Mouse (Mus musculus): Measurements from ENCODE around the gene Irak2. TPM values are rescaled to one million over a fixed set of nuclear protein-coding genes. Genes with fewer than 3 reads are reported as not detected.

Irak2 gene
- polyA plus RNA-seq, 1 experiment from 2014 or later, result 1.5 TPM

GRCm38 (mm10) chr6:113651626-113652025, 13.4 kb downstream of the Irak2 start:
- Histone ChIP-seq H3K27me3 (replicated peaks; ENCODE audit: control insufficient read depth, insufficient read depth, low read length) (no peaks in the 10 kb centered on the region), H3K9me3 (ENCODE audit: control insufficient read depth, low read length) (no peaks in the 10 kb centered on the region), H3K27ac (ENCODE audit: low read length) (no peak overlapping the region), H3K4me1 (replicated peaks; ENCODE audit: control insufficient read depth, insufficient read depth, low read length) (no peaks in the 10 kb centered on the region), H3K4me3 (replicated peaks; ENCODE audit: low read length) (no peak overlapping the region), H3K36me3 (ENCODE audit: control insufficient read depth, insufficient read depth) (no peaks in the 10 kb centered on the region), H3K4me2 (ENCODE audit: low read length) (no peak overlapping the region), H3K9ac (replicated peaks; ENCODE audit: low read depth, low read length) (no peak overlapping the region)
- ATAC-seq, result no peak
- 74% methylated on average over 3 of the region's 3 CpGs for WGBS

- Histone ChIP-seq H3K36me3 (ENCODE audit: control insufficient read depth, insufficient read depth) (no peaks in the 10 kb centered on the region), H3K27ac (ENCODE audit: low read length) (no peak overlapping the region), H3K4me2 (ENCODE audit: low read length) (no peak overlapping the region), H3K4me3 (replicated peaks; ENCODE audit: low read length) (no peak overlapping the region), H3K9ac (replicated peaks; ENCODE audit: low read depth, low read length) (no peak overlapping the region), H3K27me3 (replicated peaks; ENCODE audit: control insufficient read depth, insufficient read depth, low read length) (no peaks in the 10 kb centered on the region), H3K4me1 (replicated peaks; ENCODE audit: control insufficient read depth, insufficient read depth, low read length) (no peaks in the 10 kb centered on the region), H3K9me3 (ENCODE audit: control insufficient read depth, low read length) (no peaks in the 10 kb centered on the region)
- 93% methylated on average over 7 of the region's 7 CpGs for WGBS
- no peak for ATAC-seq
These were observed 15.3 kb downstream of the Irak2 start for GRCm38 (mm10) chr6:113653551-113653950.

DNA sequence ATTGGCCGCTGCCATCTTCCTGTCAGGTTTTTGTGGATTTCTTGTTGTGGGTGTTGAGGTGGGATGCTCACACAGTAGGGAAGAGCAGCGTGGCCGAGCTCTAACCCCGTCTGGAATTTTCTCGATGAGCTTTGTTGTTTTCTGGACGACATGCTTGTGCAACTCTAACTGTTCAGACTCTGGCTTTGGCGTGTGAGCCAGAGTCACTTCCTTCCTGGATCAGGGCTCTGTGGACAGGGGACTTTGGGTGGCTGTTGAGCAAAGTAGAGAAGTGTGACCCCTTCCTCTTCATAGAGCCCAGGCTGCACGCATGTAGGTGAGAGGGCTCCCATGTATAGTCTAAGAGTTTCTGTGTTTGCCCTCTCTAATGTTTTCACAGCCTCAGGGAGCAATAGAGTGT, 15.8 kb downstream of the Irak2 start:
- Histone ChIP-seq H3K4me1 (replicated peaks; ENCODE audit: control insufficient read depth, insufficient read depth, low read length) (no peaks in the 10 kb centered on the region), H3K4me2 (ENCODE audit: low read length) (no peak overlapping the region), H3K36me3 (ENCODE audit: control insufficient read depth, insufficient read depth) (no peaks in the 10 kb centered on the region), H3K27ac (ENCODE audit: low read length) (no peak overlapping the region), H3K9me3 (ENCODE audit: control insufficient read depth, low read length) (no peaks in the 10 kb centered on the region), H3K27me3 (replicated peaks; ENCODE audit: control insufficient read depth, insufficient read depth, low read length) (no peaks in the 10 kb centered on the region), H3K9ac (replicated peaks; ENCODE audit: low read depth, low read length) (no peak overlapping the region), H3K4me3 (replicated peaks; ENCODE audit: low read length) (no peak overlapping the region)
- WGBS, result 85% methylated on average over 8 of the region's 8 CpGs
- no peak for ATAC-seq

- no peak overlapping the region for H3K4me3 ChIP-seq (replicated peaks; ENCODE audit: low read length)
- no peaks in the 10 kb centered on the region for H3K27me3 ChIP-seq (replicated peaks; ENCODE audit: control insufficient read depth, insufficient read depth, low read length)
- no peaks in the 10 kb centered on the region for H3K36me3 ChIP-seq (ENCODE audit: control insufficient read depth, insufficient read depth)
- H3K27ac ChIP-seq (ENCODE audit: low read length), result no peak overlapping the region
- no peak for ATAC-seq
- no peaks in the 10 kb centered on the region for H3K4me1 ChIP-seq (replicated peaks; ENCODE audit: control insufficient read depth, insufficient read depth, low read length)
- H3K9me3 ChIP-seq (ENCODE audit: control insufficient read depth, low read length), result no peaks in the 10 kb centered on the region
- H3K4me2 ChIP-seq (ENCODE audit: low read length), result no peak overlapping the region
- 84% methylated on average over 16 of the region's 16 CpGs for WGBS
- no peak overlapping the region for H3K9ac ChIP-seq (replicated peaks; ENCODE audit: low read depth, low read length)
These were observed 16.6 kb downstream of the Irak2 start for GRCm38 (mm10) chr6:113654753-113655397.

- H3K4me3 ChIP-seq (replicated peaks; ENCODE audit: low read length), result no peak overlapping the region
- H3K9me3 ChIP-seq (ENCODE audit: control insufficient read depth, low read length), result no peaks in the 10 kb centered on the region
- no peak overlapping the region for H3K9ac ChIP-seq (replicated peaks; ENCODE audit: low read depth, low read length)
- H3K36me3 ChIP-seq (ENCODE audit: control insufficient read depth, insufficient read depth), result no peaks in the 10 kb centered on the region
- no peak overlapping the region for H3K27ac ChIP-seq (ENCODE audit: low read length)
- H3K4me2 ChIP-seq (ENCODE audit: low read length), result no peak overlapping the region
- WGBS, result 89% methylated on average over 3 of the region's 3 CpGs
- no peak for ATAC-seq
- no peaks in the 10 kb centered on the region for H3K4me1 ChIP-seq (replicated peaks; ENCODE audit: control insufficient read depth, insufficient read depth, low read length)
- no peaks in the 10 kb centered on the region for H3K27me3 ChIP-seq (replicated peaks; ENCODE audit: control insufficient read depth, insufficient read depth, low read length)
These were observed 17.2 kb downstream of the Irak2 start for GRCm38 (mm10) chr6:113655475-113655874.

DNA sequence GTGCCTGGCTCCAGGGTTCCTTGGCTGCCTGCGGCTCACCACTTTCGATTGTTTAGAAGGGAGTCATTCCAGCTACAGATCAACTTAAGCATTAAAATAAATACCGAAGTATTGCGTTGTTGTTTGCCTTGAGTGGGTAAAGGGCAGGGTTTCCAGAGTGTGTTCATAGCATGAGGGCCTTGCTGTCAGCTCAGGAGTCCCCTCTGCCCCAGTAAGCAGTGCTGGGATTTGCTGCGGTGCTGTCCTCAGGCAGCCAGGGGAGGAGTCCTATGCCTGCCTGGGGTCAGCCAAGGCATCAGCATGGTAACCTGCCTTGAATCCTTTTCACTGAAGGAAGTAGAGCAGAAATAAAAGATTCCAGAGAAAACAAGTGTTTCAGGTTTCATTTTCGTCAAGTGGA, 18.6 kb downstream of the Irak2 start:
- Histone ChIP-seq H3K4me3 (replicated peaks; ENCODE audit: low read length) (no peak overlapping the region), H3K27ac (ENCODE audit: low read length) (no peak overlapping the region), H3K4me2 (ENCODE audit: low read length) (no peak overlapping the region), H3K9ac (replicated peaks; ENCODE audit: low read depth, low read length) (no peak overlapping the region), H3K4me1 (replicated peaks; ENCODE audit: control insufficient read depth, insufficient read depth, low read length) (no peaks in the 10 kb centered on the region), H3K27me3 (replicated peaks; ENCODE audit: control insufficient read depth, insufficient read depth, low read length) (no peaks in the 10 kb centered on the region), H3K9me3 (ENCODE audit: control insufficient read depth, low read length) (no peaks in the 10 kb centered on the region), H3K36me3 (ENCODE audit: control insufficient read depth, insufficient read depth) (no peaks in the 10 kb centered on the region)
- ATAC-seq, result no peak
- WGBS, result 85% methylated on average over 6 of the region's 6 CpGs

DNA sequence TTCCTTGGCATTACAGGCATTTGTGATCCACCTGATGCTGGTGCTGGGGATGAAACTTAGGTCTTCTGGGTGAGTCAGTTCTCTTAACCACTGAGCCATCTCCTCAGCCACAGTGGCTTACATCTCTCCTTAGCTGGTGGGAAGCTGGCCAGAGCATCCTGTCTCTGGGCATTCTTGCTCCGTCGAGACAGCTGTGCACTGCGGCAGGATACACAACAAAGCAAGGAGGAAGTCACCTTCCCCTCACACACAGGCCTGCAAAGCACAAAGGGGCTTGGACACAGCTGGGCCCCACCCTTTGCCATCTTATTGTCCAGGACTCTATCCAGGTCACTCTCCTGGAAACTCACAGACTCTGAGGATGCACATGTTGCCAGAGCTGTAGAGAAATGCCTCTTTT, 20.0 kb downstream of the Irak2 start:
- no peaks in the 10 kb centered on the region for H3K4me1 ChIP-seq (replicated peaks; ENCODE audit: control insufficient read depth, insufficient read depth, low read length)
- WGBS, result 46% methylated on average over 3 of the region's 3 CpGs
- no peak overlapping the region for H3K9ac ChIP-seq (replicated peaks; ENCODE audit: low read depth, low read length)
- H3K9me3 ChIP-seq (ENCODE audit: control insufficient read depth, low read length), result no peaks in the 10 kb centered on the region
- ATAC-seq, result no peak
- H3K36me3 ChIP-seq (ENCODE audit: control insufficient read depth, insufficient read depth), result no peaks in the 10 kb centered on the region
- H3K27me3 ChIP-seq (replicated peaks; ENCODE audit: control insufficient read depth, insufficient read depth, low read length), result no peaks in the 10 kb centered on the region
- no peak overlapping the region for H3K27ac ChIP-seq (ENCODE audit: low read length)
- H3K4me3 ChIP-seq (replicated peaks; ENCODE audit: low read length), result no peak overlapping the region
- no peak overlapping the region for H3K4me2 ChIP-seq (ENCODE audit: low read length)

DNA sequence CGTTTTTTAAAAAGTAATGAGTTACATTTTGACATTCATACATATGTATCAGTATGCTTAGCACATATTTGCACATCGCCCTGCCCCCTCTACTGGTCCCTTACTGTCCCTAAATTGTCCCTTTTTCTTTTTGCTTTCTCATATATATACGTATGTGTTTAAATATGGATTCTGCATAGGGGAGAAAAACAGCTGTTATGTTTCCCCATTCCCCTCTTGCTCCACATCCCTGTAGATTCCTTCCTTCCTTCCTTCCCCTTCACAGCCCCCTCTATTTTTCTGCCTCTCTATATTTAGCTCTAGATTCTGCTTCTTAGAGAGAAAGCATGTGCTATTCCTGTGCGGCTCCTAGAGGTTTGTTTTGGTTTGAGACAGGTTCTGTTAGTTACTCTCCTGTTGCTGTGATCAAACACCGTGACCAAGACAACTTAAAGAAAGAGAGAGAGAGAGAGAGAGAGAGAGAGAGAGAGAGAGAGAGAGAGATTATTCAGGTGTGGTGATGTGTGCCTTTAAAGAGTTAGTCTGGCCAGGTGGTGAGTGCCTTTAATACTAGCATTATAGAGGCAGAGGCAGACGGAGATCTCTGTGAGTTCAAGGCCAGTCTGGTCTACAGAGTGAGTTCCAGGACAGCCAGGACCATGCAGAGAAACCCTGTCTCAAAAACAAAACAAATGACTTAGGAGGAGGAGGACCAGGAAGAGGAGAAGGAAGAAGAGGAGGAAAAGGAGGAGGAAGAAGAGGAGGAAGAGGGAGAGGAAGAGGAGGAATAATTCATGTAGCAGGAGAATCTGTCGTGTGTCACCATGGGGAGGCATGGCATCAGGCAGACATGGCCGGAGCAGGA, 21.6 kb downstream of the Irak2 start:
- Histone ChIP-seq H3K4me1 (replicated peaks; ENCODE audit: control insufficient read depth, insufficient read depth, low read length) (no peaks in the 10 kb centered on the region), H3K9ac (replicated peaks; ENCODE audit: low read depth, low read length) (no peak overlapping the region), H3K9me3 (ENCODE audit: control insufficient read depth, low read length) (no peaks in the 10 kb centered on the region), H3K27ac (ENCODE audit: low read length) (no peak overlapping the region), H3K4me3 (replicated peaks; ENCODE audit: low read length) (no peak overlapping the region), H3K4me2 (ENCODE audit: low read length) (no peak overlapping the region), H3K27me3 (replicated peaks; ENCODE audit: control insufficient read depth, insufficient read depth, low read length) (no peaks in the 10 kb centered on the region), H3K36me3 (ENCODE audit: control insufficient read depth, insufficient read depth) (no peaks in the 10 kb centered on the region)
- 77% methylated on average over 8 of the region's 8 CpGs for WGBS
- no peak for ATAC-seq

DNA sequence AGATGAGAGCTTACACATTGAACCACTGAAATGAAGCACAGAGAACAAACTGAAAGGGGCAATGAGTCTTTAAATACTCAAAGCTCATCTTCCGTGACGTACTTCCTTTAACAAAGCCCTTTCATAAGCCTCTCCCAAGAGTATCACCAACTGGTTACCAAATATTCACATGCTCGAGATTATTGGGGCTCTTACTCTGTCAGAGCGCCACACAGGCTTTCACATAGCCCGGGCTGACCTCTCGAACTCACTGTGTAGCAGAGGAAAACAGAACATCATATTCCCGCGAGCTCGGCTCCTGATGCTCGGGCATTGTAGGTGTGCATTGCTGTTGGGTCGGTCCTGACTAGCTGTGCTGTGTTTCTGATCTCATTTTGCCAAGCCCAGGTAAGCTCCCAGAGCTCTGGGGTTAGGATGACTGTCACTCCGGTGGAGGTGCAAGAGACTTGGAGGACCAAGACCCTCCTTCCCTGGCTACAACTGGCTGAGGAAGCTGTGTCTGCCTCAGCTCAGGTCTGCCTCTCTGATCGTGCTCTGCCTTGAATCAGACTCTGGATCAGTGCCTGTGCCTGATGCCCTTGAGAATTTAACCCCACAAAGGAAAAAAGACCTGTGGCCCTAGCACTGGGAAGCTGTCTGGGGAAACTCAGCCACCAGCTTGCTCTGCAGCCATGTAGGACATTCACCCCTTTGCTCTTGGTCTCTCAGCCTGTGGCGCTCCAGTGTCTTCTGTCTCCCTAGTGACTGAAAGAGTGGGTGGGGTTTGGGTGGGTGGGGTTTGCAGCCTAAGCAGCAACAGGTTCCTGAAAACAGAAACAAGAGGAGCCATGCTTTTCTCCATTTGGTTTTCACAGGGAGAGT, 22.5 kb downstream of the Irak2 start:
- no peak for ATAC-seq
- 70% methylated on average over 14 of the region's 14 CpGs for WGBS
- Histone ChIP-seq H3K9me3 (ENCODE audit: control insufficient read depth, low read length) (no peaks in the 10 kb centered on the region), H3K4me3 (replicated peaks; ENCODE audit: low read length) (no peak overlapping the region), H3K27me3 (replicated peaks; ENCODE audit: control insufficient read depth, insufficient read depth, low read length) (no peaks in the 10 kb centered on the region), H3K27ac (ENCODE audit: low read length) (no peak overlapping the region), H3K4me1 (replicated peaks; ENCODE audit: control insufficient read depth, insufficient read depth, low read length) (no peaks in the 10 kb centered on the region), H3K36me3 (ENCODE audit: control insufficient read depth, insufficient read depth) (no peaks in the 10 kb centered on the region), H3K4me2 (ENCODE audit: low read length) (no peak overlapping the region), H3K9ac (replicated peaks; ENCODE audit: low read depth, low read length) (no peak overlapping the region)
